Mouse (Mus musculus) MN1 (cell line): ENCODE results near the gene S1pr1.

Experiments
- DNase-seq: peaks from one replicate; pipeline ENCODE4 v3.0.0-alpha.2; 2016; ENCODE audit warnings: low spot score

Gene S1pr1

DNA sequence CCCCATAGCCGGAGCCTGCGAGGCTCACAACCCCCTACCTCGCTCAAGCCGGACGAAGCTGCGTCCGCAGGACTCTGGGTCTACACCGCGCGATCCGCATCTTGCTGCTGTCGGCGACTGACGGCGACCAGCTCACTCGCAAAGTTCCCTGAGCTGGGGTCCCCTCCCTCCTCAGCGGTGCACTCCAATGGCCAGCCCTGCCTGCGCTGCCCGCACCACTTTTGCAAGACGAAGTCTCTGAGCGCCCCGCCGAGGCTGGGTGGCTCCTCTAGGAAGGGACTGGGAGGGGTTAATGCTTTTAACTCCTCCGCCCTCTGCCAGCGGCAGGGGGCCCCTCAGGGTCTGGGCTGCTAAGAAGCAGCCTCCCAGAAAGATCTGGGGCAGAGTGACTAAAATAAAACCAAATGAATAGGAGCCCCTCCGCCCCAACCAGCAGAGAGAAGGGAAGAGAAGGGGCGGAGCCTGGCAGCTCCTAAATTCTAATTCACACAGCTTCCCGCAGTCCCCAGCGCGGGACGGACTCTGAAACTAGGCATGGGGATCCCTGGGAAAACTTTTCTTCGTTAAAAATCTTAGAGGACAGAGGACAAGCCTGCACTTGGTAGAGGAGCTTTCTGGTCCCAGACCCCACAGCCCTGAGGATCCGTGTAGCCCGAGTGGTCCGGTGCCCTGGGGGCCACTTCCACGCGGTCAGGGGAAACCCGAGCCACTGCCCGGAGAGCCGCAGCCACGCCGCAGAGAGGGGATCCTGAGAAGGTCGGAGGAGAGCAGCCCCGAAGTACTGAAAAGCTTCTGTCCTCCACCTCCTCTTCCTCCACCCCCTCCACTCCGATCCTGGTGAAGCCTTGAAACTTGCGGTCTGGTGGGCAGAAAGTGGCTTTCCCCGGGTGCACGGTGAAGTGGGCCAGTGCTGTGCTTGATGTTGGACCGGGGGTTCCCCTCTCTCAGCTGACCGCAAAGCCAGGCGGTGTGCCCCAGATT, at the start of gene S1pr1:
S1pr1 (minus strand) TSS at position 402 of the 981 bp plus-strand sequence.
- DNase-seq: no peak

DNA sequence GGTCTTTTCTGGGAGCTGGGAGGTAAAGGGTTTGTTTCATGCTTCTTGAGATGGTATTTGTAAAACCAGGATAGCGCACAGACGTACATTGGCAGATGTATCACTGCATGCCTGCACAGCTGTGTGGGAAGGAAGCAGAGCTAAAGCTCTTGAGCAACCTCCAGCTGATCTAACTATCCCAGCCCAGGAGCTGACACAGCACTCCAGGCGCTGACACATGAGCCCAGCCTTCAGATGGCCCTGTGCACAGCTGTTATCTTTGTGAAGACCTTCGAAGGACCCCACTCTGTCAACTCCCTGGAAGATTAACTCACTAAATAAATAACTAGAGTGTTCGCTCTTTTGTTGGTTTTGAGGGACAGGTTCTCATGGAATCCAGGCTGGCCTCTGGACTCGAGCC, 48.4 kb upstream of the S1pr1 start:
- no peak for DNase-seq

DNA sequence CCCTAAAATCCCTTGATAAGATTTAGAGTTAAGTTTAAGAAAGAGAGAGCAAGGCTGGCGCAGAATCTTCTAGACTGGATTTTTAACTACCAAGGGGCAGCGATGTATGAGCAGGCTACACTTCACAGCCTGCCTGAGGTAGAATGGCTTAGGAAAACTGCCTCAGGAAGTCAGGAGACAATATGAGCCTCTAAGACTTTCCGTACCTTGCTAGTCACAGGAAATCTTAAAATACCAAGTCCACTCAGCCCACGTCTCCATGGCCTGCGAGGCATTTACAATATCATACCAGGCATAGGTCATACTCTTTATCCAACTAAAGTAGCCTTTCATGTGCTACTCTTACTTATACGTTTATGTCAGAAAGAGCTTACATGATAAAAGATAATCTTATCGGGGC, 48.0 kb upstream of the S1pr1 start:
- no peak for DNase-seq

DNA sequence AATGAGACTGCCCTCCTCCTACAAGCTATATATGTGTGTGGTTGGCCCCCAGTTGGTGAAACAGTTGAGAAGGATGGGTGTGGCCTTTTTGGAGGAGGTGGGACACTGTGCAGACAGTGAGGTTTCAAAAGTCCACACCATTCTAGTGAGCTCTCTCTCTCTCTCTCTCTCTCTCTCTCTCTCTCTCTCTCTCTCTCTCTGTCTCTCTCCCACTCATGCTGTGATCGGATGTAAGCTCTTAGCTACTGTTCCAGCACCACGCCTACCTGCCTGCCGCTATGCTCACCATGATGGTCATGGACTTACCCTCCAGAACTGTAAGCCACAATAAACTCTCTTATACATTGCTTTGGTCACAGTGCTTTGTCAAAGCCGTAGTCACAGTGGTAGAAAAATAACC, 44.8 kb upstream of the S1pr1 start:
- DNase-seq: no peak

DNA sequence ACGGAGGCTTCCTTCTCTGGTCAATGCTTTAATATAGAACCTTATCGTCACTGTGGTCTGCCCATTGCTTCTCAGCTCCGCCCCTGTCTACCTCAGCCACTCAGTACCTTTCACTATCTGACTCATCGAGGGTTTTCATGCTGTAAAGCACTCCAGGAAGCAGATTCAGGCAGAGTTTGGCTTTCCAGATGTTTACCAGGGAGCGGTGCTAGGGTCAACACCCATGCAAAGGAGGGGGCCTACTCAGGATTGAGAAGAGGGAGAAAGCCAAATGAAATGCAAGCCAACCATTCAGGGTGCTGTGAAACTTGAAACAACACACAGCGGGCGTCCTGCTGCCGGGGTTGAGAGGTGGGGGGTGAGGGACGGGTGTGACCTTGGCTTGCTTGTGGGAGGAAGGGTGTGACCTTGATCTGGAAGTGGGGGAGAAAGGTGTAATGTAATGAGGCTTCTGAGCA, 43.6 kb upstream of the S1pr1 start:
- no peak for DNase-seq

DNA sequence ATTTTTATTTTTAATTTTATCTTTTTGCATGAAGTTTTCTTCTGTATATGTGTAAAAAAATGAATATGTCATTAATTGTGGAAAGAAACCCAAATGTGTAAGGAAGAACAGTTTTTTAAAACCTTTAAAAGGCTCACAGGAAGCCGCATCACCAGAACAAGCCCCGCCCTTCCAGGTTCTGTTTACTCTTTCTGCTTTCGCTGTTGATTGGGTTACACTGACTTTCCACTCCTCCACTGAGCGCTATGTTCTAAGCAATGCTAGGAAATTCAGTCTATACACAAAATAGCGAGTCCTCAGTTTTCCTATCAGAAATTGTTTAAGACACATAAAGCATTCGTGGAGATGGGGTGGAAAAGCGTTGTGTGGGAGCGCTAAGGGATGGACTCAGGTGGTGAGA, 39.6 kb upstream of the S1pr1 start:
- no peak for DNase-seq

DNA sequence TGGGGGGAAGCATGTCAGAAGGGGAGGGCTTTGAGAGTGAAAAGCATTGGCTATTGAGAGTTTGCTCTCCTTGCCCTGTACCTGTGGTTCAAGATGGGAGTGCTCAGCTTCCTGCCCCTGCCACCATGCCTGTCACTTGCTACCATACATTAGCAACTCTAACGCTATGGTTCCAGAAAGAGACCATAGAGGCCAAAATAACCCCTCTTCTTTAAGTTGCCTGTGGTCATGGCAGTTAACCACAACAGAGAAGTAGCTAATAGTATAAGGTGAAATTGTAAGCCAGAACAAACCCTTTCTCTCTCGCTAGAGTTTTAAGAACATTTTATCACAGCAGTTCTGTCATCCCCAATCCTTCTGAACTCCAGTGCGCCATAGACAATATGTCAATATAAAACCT, 35.5 kb upstream of the S1pr1 start:
- DNase-seq: no peak

DNA sequence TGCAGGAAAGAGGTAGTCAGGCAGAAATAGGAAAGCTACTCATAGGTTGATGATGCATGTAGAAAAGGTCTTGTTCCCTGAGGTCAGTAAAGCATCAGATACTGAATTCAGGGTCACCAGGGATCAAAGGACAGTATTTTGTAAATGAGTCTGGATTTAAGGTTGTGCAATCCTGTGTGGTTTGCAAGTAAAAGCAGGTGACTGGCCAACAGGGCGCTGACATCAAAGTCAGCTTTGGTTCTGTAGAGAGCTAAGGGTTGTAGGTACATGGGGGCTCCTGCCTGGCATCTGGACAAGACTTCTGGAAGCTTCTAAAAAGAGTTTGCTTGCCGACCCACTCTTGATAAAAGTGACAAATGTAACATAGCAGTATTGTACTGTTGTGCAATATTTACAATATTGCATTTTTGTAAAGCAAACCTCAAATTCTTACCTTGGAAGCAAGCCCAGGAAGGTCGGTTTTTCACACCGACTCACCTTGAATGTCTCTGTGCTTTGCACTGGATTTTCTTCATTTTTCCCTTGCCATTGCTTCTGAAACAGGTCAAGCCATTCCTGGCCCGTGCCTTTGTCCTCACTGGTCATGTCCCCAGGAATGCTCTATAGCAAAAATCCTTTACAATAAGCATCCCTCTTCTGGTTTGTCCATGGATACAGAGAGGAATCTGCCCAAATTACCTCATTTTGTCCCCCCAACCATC, 33.6 kb upstream of the S1pr1 start:
- DNase-seq: no peak

DNA sequence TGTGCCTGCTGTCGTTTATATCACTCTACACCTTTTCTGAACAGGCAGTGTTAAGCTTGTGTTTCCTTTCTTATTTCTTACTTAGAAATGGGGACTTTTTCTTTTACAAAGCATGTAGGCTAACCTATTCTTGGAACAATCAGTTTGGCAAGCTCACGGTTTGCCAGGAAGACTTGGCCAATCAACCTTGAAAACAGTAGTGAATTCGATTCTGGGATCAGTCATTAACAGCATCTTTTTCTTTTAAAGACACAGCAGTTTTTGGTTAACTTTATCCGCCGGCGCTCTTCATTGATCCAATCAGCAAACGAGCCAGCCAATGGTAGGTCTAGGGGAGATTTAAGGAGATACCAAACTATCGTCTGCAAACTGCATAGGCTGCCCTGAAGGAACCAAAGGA, 31.6 kb upstream of the S1pr1 start:
- DNase-seq: no peak

DNA sequence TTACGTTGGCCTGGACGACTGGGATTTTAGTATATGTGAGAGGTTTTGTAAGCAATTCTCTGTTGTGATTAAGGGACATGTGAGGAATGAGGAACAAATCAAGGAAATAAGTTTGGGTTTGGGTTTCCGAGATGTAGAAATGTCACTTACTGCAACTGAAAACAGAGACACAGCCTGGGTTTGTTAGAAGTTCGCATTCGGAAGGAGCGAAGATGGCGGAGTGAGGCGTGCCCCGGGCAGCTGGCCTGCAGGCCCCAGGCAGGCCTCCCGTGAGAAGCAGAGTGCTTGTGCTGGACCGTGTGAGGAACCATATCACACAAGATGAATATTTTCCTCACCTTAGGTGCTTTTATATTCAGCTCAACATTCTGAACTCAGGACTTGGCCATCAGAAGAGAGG, 30.2 kb upstream of the S1pr1 start:
- no peak for DNase-seq

DNA sequence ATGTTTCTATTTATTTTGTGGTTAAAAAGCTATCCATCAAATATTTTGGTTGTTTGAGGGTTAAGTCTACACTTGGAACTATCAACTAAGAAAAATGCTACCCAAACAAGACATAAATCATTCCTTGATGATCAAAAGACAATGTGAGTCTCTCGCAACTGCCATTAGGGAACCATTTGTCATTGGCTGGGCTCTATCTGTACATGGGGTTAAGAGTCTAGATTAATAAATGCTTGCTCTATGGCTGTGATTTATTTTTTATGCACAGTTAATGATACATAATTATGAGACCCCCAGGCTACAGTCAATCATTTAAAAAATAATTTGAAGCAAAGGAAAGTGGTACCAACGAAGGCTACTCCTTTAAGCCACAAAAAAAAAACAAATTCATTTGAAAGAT, 23.7 kb upstream of the S1pr1 start:
- DNase-seq: no peak

DNA sequence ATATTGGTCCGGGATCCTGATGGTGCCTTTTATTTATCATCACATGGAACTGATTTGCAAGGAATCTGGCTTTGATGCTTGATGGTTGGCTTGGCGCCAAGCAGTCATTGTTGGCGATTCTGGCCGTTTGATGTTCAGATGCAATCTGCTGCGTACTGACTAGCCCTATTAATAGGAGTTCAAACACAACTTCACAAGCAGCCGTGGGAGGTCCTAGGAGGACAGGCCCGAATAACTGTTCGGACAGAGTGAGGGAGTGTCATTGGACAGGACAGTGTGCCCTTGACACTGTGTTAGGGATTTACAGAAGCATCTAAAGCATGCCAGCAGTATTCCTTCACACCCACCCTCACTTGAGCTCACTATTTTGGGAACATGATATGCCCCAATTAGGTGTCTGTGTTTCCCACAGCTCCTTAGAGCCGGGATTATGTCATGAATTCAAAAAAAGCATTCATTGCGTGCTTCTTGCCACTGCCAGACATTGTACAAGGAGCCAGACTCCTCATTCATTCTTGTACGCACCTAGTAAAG, 23.0 kb upstream of the S1pr1 start:
- no peak for DNase-seq

DNA sequence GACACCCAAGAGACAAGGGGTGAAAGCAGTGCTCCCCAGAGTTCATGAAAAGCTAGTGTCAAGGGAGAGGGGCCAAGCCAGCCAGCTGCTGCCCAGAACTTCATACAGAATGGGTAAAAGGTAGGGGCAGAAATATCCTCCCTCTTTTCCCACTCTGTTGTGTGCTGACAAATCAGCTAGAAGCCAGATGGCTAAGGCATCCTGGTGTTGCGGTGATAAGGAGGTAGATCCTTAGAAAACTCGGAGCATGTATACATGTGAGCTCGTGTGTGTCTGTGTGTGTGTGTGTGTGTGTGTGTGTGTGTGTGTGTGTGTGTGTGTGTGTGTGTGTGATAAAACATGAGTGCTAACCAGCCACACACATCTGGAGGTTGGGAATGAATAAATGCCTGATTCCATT, 20.7 kb upstream of the S1pr1 start:
- no peak for DNase-seq

DNA sequence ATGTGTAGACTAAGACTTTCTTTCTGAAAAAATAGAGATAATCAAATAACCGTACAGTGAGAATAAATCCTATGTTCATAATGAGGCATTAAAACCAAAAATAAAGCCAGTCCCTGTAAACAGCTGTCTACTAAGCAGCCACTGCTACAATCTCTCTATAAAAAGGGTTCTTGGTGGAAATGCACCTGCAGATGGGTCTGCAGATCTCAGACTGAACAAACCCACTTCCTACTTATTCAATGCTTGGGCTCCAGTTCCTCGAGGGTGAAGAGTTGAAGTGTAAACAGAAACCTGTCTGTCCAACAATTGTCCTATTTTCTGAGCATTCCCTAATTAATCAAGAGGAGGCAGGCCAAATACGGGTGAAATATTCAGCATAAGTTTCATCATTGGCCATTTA, 20.0 kb upstream of the S1pr1 start:
- no peak for DNase-seq

DNA sequence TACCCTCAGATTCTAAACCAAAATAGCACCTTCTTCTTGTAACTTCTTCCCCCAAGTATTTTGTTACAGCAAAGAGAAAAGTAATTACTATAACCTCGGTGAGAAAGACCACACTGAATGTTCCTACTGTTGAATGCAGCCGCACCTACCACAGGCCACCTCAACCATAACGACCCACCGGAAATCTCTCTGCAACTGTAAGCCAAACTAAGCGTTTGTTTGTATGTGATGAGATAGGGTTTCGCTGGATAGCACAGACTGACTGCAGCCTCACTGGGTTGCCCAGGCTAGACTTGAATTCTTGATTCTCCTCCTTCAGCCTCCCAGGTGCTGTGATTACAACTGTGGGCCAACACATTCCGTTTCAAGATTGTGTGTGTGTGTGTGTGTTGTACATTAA, 15.5 kb upstream of the S1pr1 start:
- no peak for DNase-seq

DNA sequence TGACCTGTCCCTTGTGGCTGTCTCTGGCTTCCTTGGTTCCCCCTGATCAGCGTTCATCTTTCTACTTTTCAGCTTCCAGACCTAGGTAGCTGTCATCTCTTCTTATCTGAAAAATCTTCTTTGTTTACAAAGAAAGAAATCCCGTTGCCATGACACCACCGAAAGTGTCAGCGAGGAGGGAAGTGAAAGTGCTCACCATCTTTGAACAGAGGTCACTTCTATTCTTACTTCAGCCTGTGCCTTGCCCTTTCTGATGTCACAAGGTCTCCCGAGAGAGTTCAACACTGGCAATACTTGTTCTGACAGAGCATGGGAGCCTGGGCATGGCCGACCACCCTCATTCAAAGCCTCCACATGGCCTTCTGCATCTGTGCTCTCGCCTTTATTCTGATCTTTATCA, 14.3 kb upstream of the S1pr1 start:
- DNase-seq: no peak

DNA sequence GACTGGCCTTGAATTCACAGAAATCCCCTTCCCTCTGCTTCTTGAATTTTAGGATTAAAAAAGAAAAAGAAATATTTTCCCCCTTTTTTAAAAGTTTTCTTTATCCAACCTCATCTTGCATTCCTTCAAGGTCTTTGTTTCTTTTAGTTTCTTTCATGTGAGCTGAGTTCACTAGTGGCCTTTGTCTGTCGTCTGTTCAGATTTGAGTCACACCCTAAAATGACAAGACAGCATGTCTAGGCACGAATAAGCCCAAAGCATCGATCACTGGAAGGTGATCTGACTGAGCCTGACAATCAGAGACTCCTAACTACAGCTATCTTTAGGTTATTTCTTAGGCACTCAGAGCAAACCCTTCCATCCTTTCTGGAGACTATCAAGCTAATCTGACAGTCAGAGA, 13.3 kb upstream of the S1pr1 start:
- DNase-seq: no peak

DNA sequence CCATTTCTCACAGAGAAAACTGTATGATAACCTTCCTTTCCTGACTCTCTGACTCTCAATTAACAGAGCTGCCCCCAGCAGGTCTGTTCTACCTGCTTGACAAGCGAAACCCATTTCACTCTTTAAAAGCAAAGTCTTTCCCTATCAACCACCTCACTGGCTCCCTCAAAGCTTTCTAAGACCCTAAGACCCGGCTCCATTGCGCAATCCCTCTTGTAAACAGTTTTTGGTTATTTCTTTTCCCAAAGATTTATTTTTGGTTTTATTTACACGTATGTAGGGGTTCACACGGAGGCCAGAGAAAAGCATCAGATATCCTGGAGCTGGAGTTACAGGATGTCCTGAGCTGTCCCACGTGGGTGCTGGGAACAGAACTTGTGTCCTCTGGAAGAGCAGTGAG, 4.0 kb upstream of the S1pr1 start:
- DNase-seq: no peak

DNA sequence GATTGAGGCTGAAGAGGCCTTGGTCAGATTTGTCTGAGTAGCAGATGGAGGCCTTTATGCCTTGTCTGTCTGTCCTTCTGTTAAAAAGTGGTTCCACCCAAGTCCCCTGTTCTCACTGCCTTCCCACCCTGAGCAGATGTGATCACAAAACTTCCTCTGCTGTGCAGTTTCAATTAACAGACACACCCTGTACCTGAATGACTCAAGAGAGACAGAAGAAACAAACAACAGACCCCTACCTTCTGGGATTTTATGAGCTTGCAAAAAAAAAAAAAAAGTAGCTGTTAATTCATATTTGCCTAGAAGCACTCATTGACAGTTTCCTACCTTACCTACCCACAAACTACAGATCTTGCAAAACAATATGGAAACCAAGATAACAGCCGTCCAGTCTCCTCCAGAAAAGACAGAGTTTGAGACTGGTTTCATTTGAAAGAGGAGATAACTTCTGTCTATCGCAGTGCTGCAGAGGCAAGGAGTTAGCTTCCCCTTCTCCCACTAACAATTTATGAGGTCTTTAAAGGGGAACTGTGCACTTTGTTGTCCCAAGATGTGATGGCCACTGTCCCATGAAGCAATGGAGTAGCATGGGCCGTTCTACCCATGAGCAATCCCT, 1.1 kb upstream of the S1pr1 start:
- DNase-seq: no peak

DNA sequence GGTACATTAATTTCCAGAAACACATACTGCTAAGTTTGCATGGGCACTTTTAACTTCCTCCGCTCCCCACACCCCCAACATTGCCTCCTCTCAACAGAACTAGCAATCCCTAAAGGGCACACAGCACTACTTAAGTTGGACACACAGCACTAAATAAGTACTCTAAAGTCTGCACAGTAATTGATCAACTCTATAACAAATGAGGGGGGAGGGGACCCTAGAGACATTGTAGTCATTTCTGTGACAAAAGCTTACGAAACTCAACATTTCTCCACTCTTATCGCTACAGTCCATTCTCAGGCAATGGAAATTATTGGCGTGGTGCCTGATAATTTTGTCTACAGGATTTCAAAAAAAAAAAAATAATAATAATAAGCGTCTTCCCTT, 830 bp downstream of the S1pr1 start:
- no peak for DNase-seq

DNA sequence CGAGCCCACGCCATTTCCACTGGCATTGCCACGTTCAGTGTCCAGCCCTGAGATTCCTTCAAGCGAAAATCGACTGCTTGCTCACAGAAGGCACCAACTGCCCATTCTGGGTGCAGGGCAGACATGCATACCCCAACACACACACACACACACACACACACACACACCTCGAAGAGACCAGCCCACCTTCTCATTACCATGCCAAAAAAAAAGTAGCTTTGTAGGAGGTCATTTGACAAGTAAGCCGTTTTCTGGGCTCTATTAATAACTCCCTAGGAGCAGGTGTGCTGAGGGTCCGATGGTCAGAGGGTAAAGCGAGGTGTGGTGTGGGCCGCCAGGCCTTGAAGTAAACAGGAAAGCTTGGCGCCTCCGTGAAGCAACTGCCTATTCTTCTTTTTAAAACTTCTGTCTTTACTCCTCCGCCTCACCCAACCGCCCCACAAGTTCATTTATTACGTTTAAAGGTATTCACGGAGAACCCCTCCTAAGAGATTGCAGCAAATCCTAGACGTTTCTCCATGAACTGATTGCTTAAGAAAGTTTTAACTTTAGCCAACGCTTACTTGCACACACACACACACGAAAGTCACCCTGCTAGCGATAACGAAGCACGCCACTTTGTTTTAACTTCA, 1.3 kb downstream of the S1pr1 start:
- DNase-seq: no peak

DNA sequence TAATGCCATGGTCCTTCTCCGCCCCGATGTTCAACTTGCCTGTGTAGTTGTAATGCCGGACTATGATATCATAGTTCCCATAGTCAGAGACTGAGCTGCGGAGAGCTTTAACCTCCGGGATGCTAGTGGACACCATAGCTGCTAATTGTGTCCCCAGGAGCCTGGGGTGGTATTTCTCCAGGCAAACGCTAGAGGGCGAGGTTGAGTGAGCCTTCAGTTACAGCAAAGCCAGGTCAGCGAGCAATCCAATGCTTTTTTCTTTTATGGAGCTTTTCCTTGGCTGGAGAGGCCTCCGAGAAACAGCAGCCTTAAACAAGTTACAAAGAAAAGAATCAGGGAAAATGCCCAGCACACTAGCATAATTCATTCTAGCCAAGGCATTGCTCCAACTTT, 2.1 kb downstream of the S1pr1 start:
- DNase-seq: no peak
